Mouse (Mus musculus) adrenal gland, postnatal 4 days (tissue): Measurements from ENCODE around the gene Eif4g1. TPM values are rescaled to one million over a fixed set of nuclear protein-coding genes. Genes with fewer than 3 reads are reported as not detected.

Experiments used
- DNase-seq, 2 experiments: peaks; one replicate each; pipeline ENCODE4 v3.0.0; 2021 to 2022; ENCODE audit warnings: low spot score in 2 of 2, mixed read lengths in 2 of 2
- total RNA-seq, 2 experiments: library from RNA; stranded (reverse); gene quantifications; 2 replicates each; pipeline ENCODE4 v1.2.3; 2021

Gene Eif4g1
- total RNA-seq, 2 experiments from 2014 or later = 400 to 415 TPM

- no peak for DNase-seq
Observed at GRCm38 (mm10) chr16:20723247-20723646, 55.1 kb downstream of the Eif4g1 start.

- DNase-seq = peak; percentile 46 to 56
Observed at GRCm38 (mm10) chr16:20724338-20724748, 56.2 kb downstream of the Eif4g1 start.

GRCm38 (mm10) chr16:20725321-20725720 is 57.2 kb downstream of the Eif4g1 start:
- DNase-seq = no peak

- DNase-seq = no peak
Observed at GRCm38 (mm10) chr16:20725750-20726149, 57.6 kb downstream of the Eif4g1 start.

GRCm38 (mm10) chr16:20726384-20726783 is 58.3 kb downstream of the Eif4g1 start:
- DNase-seq = no peak

GRCm38 (mm10) chr16:20730293-20730711 is 62.2 kb downstream of the Eif4g1 start:
- DNase-seq = no peak

GRCm38 (mm10) chr16:20731688-20732087 is 63.6 kb downstream of the Eif4g1 start:
- DNase-seq = no peak

GRCm38 (mm10) chr16:20732251-20732924 is 64.3 kb downstream of the Eif4g1 start:
- no peak for DNase-seq

- DNase-seq = peak in 1 of 2 experiments; percentile 47
Observed at GRCm38 (mm10) chr16:20732925-20733730, 65.0 kb downstream of the Eif4g1 start, which contains the start of gene Chrd. TSS of gene Chrd (plus strand) at chr16:20733127.

- DNase-seq = no peak
Observed at GRCm38 (mm10) chr16:20733731-20734730, 65.9 kb downstream of the Eif4g1 start, which contains the start of gene Thpo. TSS of gene Thpo (minus strand) at chr16:20734511.

- DNase-seq = no peak
Observed at GRCm38 (mm10) chr16:20735651-20736050, 67.5 kb downstream of the Eif4g1 start.

- DNase-seq = no peak
Observed at GRCm38 (mm10) chr16:20736168-20736567, 68.1 kb downstream of the Eif4g1 start.

- DNase-seq = no peak
Observed at GRCm38 (mm10) chr16:20736823-20737222, 68.7 kb downstream of the Eif4g1 start.

- DNase-seq = no peak
Observed at GRCm38 (mm10) chr16:20739845-20740244, 71.7 kb downstream of the Eif4g1 start.

Other genes with a start within 250 kb of the Eif4g1 start
- gene Abcc5, start 241.9 kb upstream of the Eif4g1 start, total RNA-seq = 10 to 100 TPM; 73.7 to 75.5 TPM
- gene Eif2b5, start 169.5 kb upstream of the Eif4g1 start, total RNA-seq = 10 to 100 TPM; 58.9 to 63.3 TPM
- 10 to 100 TPM; 55.7 to 59.5 TPM for gene Dvl3, start 151.3 kb upstream of the Eif4g1 start, total RNA-seq
- gene Ap2m1, start 132.8 kb upstream of the Eif4g1 start, total RNA-seq = 100 to 1,000 TPM; 336 to 352 TPM
- 10 to 100 TPM; 75.4 to 79.2 TPM for gene Abcf3, start 119.7 kb upstream of the Eif4g1 start, total RNA-seq
- gene Vwa5b2, start 78.8 kb upstream of the Eif4g1 start, total RNA-seq = 10 to 100 TPM in 1 of 2 experiments, 1 to 10 TPM in 1; 10.0 to 12.5 TPM
- gene Eef1akmt4, start 56.7 kb upstream of the Eif4g1 start, total RNA-seq = 1 to 10 TPM; 6.8 to 7.0 TPM
- under 1 TPM in 1 of 2 experiments, not detected in 1; 0.37 TPM for gene Gm49333, start 56.7 kb upstream of the Eif4g1 start, total RNA-seq
- gene Alg3, start 56.6 kb upstream of the Eif4g1 start, total RNA-seq = 10 to 100 TPM; 15.9 to 17.6 TPM
- 10 to 100 TPM; 16.1 to 16.3 TPM for gene Camk2n2, start 47.0 kb upstream of the Eif4g1 start, total RNA-seq
- gene Ece2, start 38.5 kb upstream of the Eif4g1 start, total RNA-seq = 10 to 100 TPM; 11.4 to 14.9 TPM
- gene Psmd2, start 16.7 kb upstream of the Eif4g1 start, total RNA-seq = 100 to 1,000 TPM; 216 to 230 TPM
- gene Fam131a, start 24.9 kb downstream of the Eif4g1 start, total RNA-seq = 10 to 100 TPM; 14.4 to 15.4 TPM
- 10 to 100 TPM; 39.8 to 41.0 TPM for gene Polr2h, start 49.4 kb downstream of the Eif4g1 start, total RNA-seq
- 10 to 100 TPM; 49.6 to 57.3 TPM for gene Clcn2, start 49.4 kb downstream of the Eif4g1 start, total RNA-seq
- 10 to 100 TPM; 14.8 to 17.1 TPM for gene Chrd, start 64.8 kb downstream of the Eif4g1 start, total RNA-seq
- 1 to 10 TPM; 3.8 to 5.0 TPM for gene Thpo, start 66.2 kb downstream of the Eif4g1 start, total RNA-seq